Comparison of ENCODE assay signal across 21 mouse cellular contexts in genomic region chr8:91342798-91343197, GRCm38 (mm10). TPM values are rescaled to one million over a fixed set of nuclear protein-coding genes. Genes with fewer than 3 reads are reported as not detected.
DNase-seq lines count a peak whose midpoint lies in the region; ATAC-seq and TF ChIP-seq lines count a peak whose summit lies in the region.
"Had no signal": no experiment of that assay in that cellular context is flagged by ENCODE, and none has a peak within 500 bp of the region (broad histone marks: within the 10 kb centered on the region; RNA-seq: fewer than 3 reads in every experiment).

No protein-coding gene starts in this region.

- H3K4me1 ChIP-seq in liver, adult 2 months (ENCODE audit: control insufficient read depth, insufficient read depth, low read length), result no peaks in the 10 kb centered on the region; the same call in 1 of the 2 replicates
- peaks cover 10% of the 10 kb centered on the region for H3K4me1 ChIP-seq in liver, embryonic 11.5 days (replicated peaks; ENCODE audit: control insufficient read depth, insufficient read depth, low read length)
- H3K4me1 ChIP-seq: embryonic facial prominence, embryonic 12.5 days; forebrain, embryonic 15.5 days had no signal

- no peak overlapping the region for H3K4me3 ChIP-seq in liver, adult 2 months (ENCODE audit: insufficient read depth, low read depth, low read length)
- H3K4me3 ChIP-seq in liver, embryonic 11.5 days (ENCODE audit: low read depth, low read length), result no peak overlapping the region
- H3K4me3 ChIP-seq: embryonic facial prominence, embryonic 10.5 days; embryonic facial prominence, embryonic 12.5 days; forebrain, embryonic 12.5 days; forebrain, embryonic 15.5 days had no signal

- peak; percentile 64 for DNase-seq in liver, adult 2 months (ENCODE audit: extremely low read depth, low read depth, low spot score)
- no peak for DNase-seq in liver, embryonic 11.5 days (ENCODE audit: low spot score)
- no peak for DNase-seq in embryo, embryonic 9.5 days (ENCODE audit: extremely low spot score)
- no peak for DNase-seq in spleen, adult 18-20 months
- DNase-seq: adrenal gland, adult 2 months; adrenal gland, postnatal 10 days; adrenal gland, postnatal 25 days; cerebellum, adult 11 months; cerebellum, adult 18-20 months; cerebellum, adult 8-10 months; cerebellum, adult 9-11 months; cerebellum, postnatal 14 days; cerebellum, postnatal 36 days; embryo, embryonic 11 days; forebrain, postnatal 0 days had no signal

- no peaks in the 10 kb centered on the region for H3K36me3 ChIP-seq in liver, adult 2 months (ENCODE audit: control insufficient read depth, insufficient read depth, low read length)
- no peaks in the 10 kb centered on the region for H3K36me3 ChIP-seq in liver, embryonic 11.5 days (ENCODE audit: control insufficient read depth, insufficient read depth, low read length)
- H3K36me3 ChIP-seq: embryonic facial prominence, embryonic 12.5 days; forebrain, embryonic 12.5 days; forebrain, embryonic 15.5 days had no signal

- WGBS in liver, adult 2 months, result 17% methylated on average over 5 of the region's 5 CpGs
- 84% methylated on average over 5 of the region's 5 CpGs for WGBS in liver, embryonic 11.5 days

- no peak for TF ChIP-seq CTCF in liver, adult 2 months (IDR thresholded peaks at IDR 0.05; ENCODE audit: low read depth, low read length)

- H3K4me2 ChIP-seq in liver, embryonic 11.5 days, result no peak overlapping the region
- H3K4me2 ChIP-seq: embryonic facial prominence, embryonic 12.5 days; forebrain, embryonic 12.5 days; forebrain, embryonic 15.5 days had no signal

- TF ChIP-seq POLR2A in liver, adult 2 months (IDR thresholded peaks at IDR 0.05; ENCODE audit: extremely low read depth, insufficient read depth, low read length), result no peak

- H3K27ac ChIP-seq in liver, adult 2 months (replicated peaks; ENCODE audit: insufficient read depth, low read depth, low read length), result 0 out of 2 replicates have a peak overlapping the region, but pooled peaks have one; percentile 13
- H3K27ac ChIP-seq in liver, embryonic 11.5 days (ENCODE audit: low read depth, low read length), result no peak overlapping the region
- H3K27ac ChIP-seq: embryonic facial prominence, embryonic 10.5 days; embryonic facial prominence, embryonic 12.5 days; forebrain, embryonic 12.5 days; forebrain, embryonic 15.5 days had no signal

- H3K79me2 ChIP-seq in liver, adult 2 months (ENCODE audit: control insufficient read depth, insufficient read depth, low read length), result peaks cover 28% of the 10 kb centered on the region; the same call in 1 of the 2 replicates

- ATAC-seq in liver, embryonic 11.5 days (replicated peaks; ENCODE audit: low FRiP score), result no peak
- peak; percentile 57 for ATAC-seq in granulocyte monocyte progenitor cell, adult 5-6 weeks (replicated peaks; ENCODE audit: poor library complexity, severe bottlenecking)
- ATAC-seq in megakaryocyte, adult 5-6 weeks (ENCODE audit: poor library complexity, severe bottlenecking), result peak; percentile 59
- ATAC-seq: forebrain, embryonic 15.5 days; forebrain, postnatal 0 days had no signal

- no peaks in the 10 kb centered on the region for H3K27me3 ChIP-seq in liver, adult 2 months (ENCODE audit: control insufficient read depth, insufficient read depth, low read length)
- no peaks in the 10 kb centered on the region for H3K27me3 ChIP-seq in liver, embryonic 11.5 days (replicated peaks; ENCODE audit: control insufficient read depth, insufficient read depth, low read length)
- H3K27me3 ChIP-seq: embryonic facial prominence, embryonic 12.5 days; forebrain, embryonic 12.5 days; forebrain, embryonic 15.5 days had no signal

- H3K9ac ChIP-seq in liver, adult 2 months (ENCODE audit: low read depth, low read length), result no peak overlapping the region
- H3K9ac ChIP-seq in liver, embryonic 11.5 days (ENCODE audit: low read depth, low read length), result no peak overlapping the region
- H3K9ac ChIP-seq: embryonic facial prominence, embryonic 12.5 days; forebrain, embryonic 12.5 days; forebrain, embryonic 15.5 days; forebrain, postnatal 0 days had no signal

- H3K9me3 ChIP-seq in liver, embryonic 11.5 days (ENCODE audit: control insufficient read depth, low read length), result no peaks in the 10 kb centered on the region
- H3K9me3 ChIP-seq: embryonic facial prominence, embryonic 10.5 days; embryonic facial prominence, embryonic 12.5 days; forebrain, embryonic 12.5 days; forebrain, embryonic 15.5 days had no signal

RNA-seq across cellular contexts. Expression of gene Fto, which starts 29.5 kb away (rescaled TPM):
- total RNA-seq in liver, adult 2 months (2014; rRNA removed), result 14.1 and 16.0 TPM in 2 replicates
- polyA plus RNA-seq in liver, adult 2 months (2012; rRNA removed), result 14.4 and 15.6 TPM in 2 replicates
- polyA plus RNA-seq in liver, embryonic 11.5 days (2014; fragmentation: Nextera tagmentation; extraction: Ambion mirVana), result 56.1 and 57.7 TPM in 2 replicates
- total RNA-seq in granulocyte monocyte progenitor cell, adult 5-6 weeks (2014; fragmentation: Nextera tagmentation), result 48.1 and 61.5 TPM in 2 replicates
- 25.1 and 31.4 TPM in 2 replicates for total RNA-seq in granulocyte monocyte progenitor cell, adult 5-6 weeks (2017)
- 28.9 and 33.6 TPM in 2 replicates for total RNA-seq in megakaryocyte, adult 5-6 weeks (2015)
- 13.8 and 14.0 TPM in 2 replicates for total RNA-seq in megakaryocyte, adult 5-6 weeks (2017)

RNA-seq across cellular contexts. Expression of gene Rpgrip1l, which starts 29.7 kb away (rescaled TPM):
- total RNA-seq in liver, adult 2 months (2014; rRNA removed), result 2.5 and 2.6 TPM in 2 replicates
- 0.21 and 0.22 TPM in 2 replicates for polyA plus RNA-seq in liver, adult 2 months (2012; rRNA removed)
- polyA plus RNA-seq in liver, embryonic 11.5 days (2014; fragmentation: Nextera tagmentation; extraction: Ambion mirVana), result 6.5 and 6.8 TPM in 2 replicates
- 8.7 and 11.9 TPM in 2 replicates for total RNA-seq in granulocyte monocyte progenitor cell, adult 5-6 weeks (2014; fragmentation: Nextera tagmentation)
- total RNA-seq in granulocyte monocyte progenitor cell, adult 5-6 weeks (2017), result 7.6 and 12.5 TPM in 2 replicates
- total RNA-seq in megakaryocyte, adult 5-6 weeks (2015), result 3.5 and 7.1 TPM in 2 replicates
- 3.9 TPM in 2 replicates for total RNA-seq in megakaryocyte, adult 5-6 weeks (2017)
